Mouse (Mus musculus): Measurements from ENCODE around the gene Ralgapa2.

Gene Ralgapa2

GRCm38 (mm10) chr2:146427380-146427779 lies 84.8 kb downstream of the Ralgapa2 start:
- DNase-seq (ENCODE audit: low spot score): no peak

- DNase-seq (ENCODE audit: low spot score): no peak
These were observed 85.8 kb downstream of the Ralgapa2 start for GRCm38 (mm10) chr2:146426321-146426720.

GRCm38 (mm10) chr2:146425235-146425634 lies 86.9 kb downstream of the Ralgapa2 start:
- DNase-seq (ENCODE audit: low spot score): no peak

- no peak for DNase-seq (ENCODE audit: low spot score)
These were observed 88.3 kb downstream of the Ralgapa2 start for GRCm38 (mm10) chr2:146423710-146424301.

GRCm38 (mm10) chr2:146423032-146423691 lies 89.0 kb downstream of the Ralgapa2 start:
- no peak for DNase-seq (ENCODE audit: low spot score)

- no peak for DNase-seq (ENCODE audit: low spot score)
These were observed 95.9 kb downstream of the Ralgapa2 start for GRCm38 (mm10) chr2:146416283-146416682.

- DNase-seq (ENCODE audit: low spot score): peak; percentile 91
These were observed 97.5 kb downstream of the Ralgapa2 start for GRCm38 (mm10) chr2:146414484-146415291.

GRCm38 (mm10) chr2:146412733-146413132 lies 99.4 kb downstream of the Ralgapa2 start:
- DNase-seq (ENCODE audit: low spot score): no peak

GRCm38 (mm10) chr2:146411904-146412303 lies 100.2 kb downstream of the Ralgapa2 start:
- no peak for DNase-seq (ENCODE audit: low spot score)

- no peak for DNase-seq (ENCODE audit: low spot score)
These were observed 105.1 kb downstream of the Ralgapa2 start for GRCm38 (mm10) chr2:146407078-146407477.

GRCm38 (mm10) chr2:146401588-146401987 lies 110.6 kb downstream of the Ralgapa2 start:
- DNase-seq (ENCODE audit: low spot score): peak; percentile 2

- DNase-seq (ENCODE audit: low spot score): no peak
These were observed 111.4 kb downstream of the Ralgapa2 start for GRCm38 (mm10) chr2:146400738-146401137.

- DNase-seq (ENCODE audit: low spot score): no peak
These were observed 113.8 kb downstream of the Ralgapa2 start for GRCm38 (mm10) chr2:146398211-146398865.

GRCm38 (mm10) chr2:146387211-146387610 lies 124.9 kb downstream of the Ralgapa2 start:
- DNase-seq (ENCODE audit: low spot score): no peak

- DNase-seq (ENCODE audit: low spot score): peak; percentile 50
These were observed 127.6 kb downstream of the Ralgapa2 start for GRCm38 (mm10) chr2:146384582-146384981.

- DNase-seq (ENCODE audit: low spot score): no peak
These were observed 135.9 kb downstream of the Ralgapa2 start for GRCm38 (mm10) chr2:146376293-146376692.

GRCm38 (mm10) chr2:146366098-146366497 lies 146.0 kb downstream of the Ralgapa2 start:
- peak; percentile 40 for DNase-seq (ENCODE audit: low spot score)

- peak; percentile 8 for DNase-seq (ENCODE audit: low spot score)
These were observed 146.7 kb downstream of the Ralgapa2 start for GRCm38 (mm10) chr2:146365368-146365983.

GRCm38 (mm10) chr2:146363483-146363882 lies 148.7 kb downstream of the Ralgapa2 start:
- no peak for DNase-seq (ENCODE audit: low spot score)

GRCm38 (mm10) chr2:146362932-146363331 lies 149.2 kb downstream of the Ralgapa2 start:
- DNase-seq (ENCODE audit: low spot score): no peak

GRCm38 (mm10) chr2:146361969-146362368 lies 150.2 kb downstream of the Ralgapa2 start:
- no peak for DNase-seq (ENCODE audit: low spot score)

- no peak for DNase-seq (ENCODE audit: low spot score)
These were observed 151.1 kb downstream of the Ralgapa2 start for GRCm38 (mm10) chr2:146361076-146361475.
